Mouse (Mus musculus): ENCODE measurements around the gene Gm10256. TPM values are rescaled to one million over a fixed set of nuclear protein-coding genes. Genes with fewer than 3 reads are reported as not detected.
"Not testable (repeated sequence)": the region's sequence is repeated elsewhere in the genome, so short reads cannot be mapped to it uniquely, and the experiment has no call there.

Gm10256 gene
- not detected in 2 replicates for polyA plus RNA-seq (2015; fragmentation: Nextera tagmentation; extraction: Ambion mirVana)

DNA sequence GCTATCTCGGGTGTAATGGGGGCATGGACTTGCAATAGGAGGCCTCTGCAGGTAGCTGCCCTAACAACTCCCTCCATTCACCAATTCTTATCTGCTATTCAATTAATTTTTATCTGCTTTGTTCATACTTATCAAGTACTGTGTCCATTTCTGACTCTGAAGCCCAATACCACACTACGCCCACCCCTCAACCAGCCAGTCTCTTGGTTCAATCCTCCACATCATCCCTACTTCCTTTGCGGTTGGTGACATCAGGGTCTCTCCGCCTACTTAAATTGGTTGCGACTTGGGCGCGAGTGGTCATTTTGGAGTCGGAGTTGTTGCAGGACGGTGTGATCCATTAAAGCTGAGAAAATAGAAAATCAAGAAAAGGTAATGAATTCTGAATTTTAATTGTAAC, at the start of gene Gm10256, which contains the start of gene Rbmy:
Gene Gm10256, plus strand, starts transcription at position 320 of the 400 bp plus-strand sequence.
Gene Rbmy, plus strand, starts transcription at position 301 of the 400 bp plus-strand sequence.
- not testable (repeated sequence) for H3K4me1 ChIP-seq (replicated peaks; ENCODE audit: control insufficient read depth, insufficient read depth, low read length); H3K9ac ChIP-seq (replicated peaks; ENCODE audit: low read depth, low read length); H3K4me3 ChIP-seq (replicated peaks; ENCODE audit: low read length); ATAC-seq; H3K36me3 ChIP-seq (ENCODE audit: control insufficient read depth, insufficient read depth); H3K4me2 ChIP-seq (ENCODE audit: low read length); H3K9me3 ChIP-seq (ENCODE audit: control insufficient read depth, low read length); H3K27me3 ChIP-seq (replicated peaks; ENCODE audit: control insufficient read depth, insufficient read depth, low read length); H3K27ac ChIP-seq (ENCODE audit: low read length)
- no CpG with 5 or more reads among the region's 9 CpGs for WGBS

DNA sequence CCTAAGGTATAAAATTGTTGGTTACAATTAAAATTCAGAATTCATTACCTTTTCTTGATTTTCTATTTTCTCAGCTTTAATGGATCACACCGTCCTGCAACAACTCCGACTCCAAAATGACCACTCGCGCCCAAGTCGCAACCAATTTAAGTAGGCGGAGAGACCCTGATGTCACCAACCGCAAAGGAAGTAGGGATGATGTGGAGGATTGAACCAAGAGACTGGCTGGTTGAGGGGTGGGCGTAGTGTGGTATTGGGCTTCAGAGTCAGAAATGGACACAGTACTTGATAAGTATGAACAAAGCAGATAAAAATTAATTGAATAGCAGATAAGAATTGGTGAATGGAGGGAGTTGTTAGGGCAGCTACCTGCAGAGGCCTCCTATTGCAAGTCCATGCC, 34.4 kb upstream of the Gm10256 start, which contains the start of gene Gm4064:
Gene Gm4064, minus strand, starts transcription at position 101 of the 400 bp plus-strand sequence.
- not testable (repeated sequence) for H3K9me3 ChIP-seq (ENCODE audit: control insufficient read depth, low read length); H3K27me3 ChIP-seq (replicated peaks; ENCODE audit: control insufficient read depth, insufficient read depth, low read length); H3K27ac ChIP-seq (ENCODE audit: low read length); ATAC-seq; H3K4me1 ChIP-seq (replicated peaks; ENCODE audit: control insufficient read depth, insufficient read depth, low read length); H3K4me3 ChIP-seq (replicated peaks; ENCODE audit: low read length); H3K4me2 ChIP-seq (ENCODE audit: low read length); H3K9ac ChIP-seq (replicated peaks; ENCODE audit: low read depth, low read length); H3K36me3 ChIP-seq (ENCODE audit: control insufficient read depth, insufficient read depth)
- no CpG with 5 or more reads among the region's 8 CpGs for WGBS

DNA sequence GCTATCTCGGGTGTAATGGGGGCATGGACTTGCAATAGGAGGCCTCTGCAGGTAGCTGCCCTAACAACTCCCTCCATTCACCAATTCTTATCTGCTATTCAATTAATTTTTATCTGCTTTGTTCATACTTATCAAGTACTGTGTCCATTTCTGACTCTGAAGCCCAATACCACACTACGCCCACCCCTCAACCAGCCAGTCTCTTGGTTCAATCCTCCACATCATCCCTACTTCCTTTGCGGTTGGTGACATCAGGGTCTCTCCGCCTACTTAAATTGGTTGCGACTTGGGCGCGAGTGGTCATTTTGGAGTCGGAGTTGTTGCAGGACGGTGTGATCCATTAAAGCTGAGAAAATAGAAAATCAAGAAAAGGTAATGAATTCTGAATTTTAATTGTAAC, 70.2 kb downstream of the Gm10256 start, which contains the start of gene Gm10352:
Gene Gm10352, plus strand, starts transcription at position 301 of the 400 bp plus-strand sequence.
- H3K4me3 ChIP-seq (replicated peaks; ENCODE audit: low read length); H3K4me2 ChIP-seq (ENCODE audit: low read length); H3K36me3 ChIP-seq (ENCODE audit: control insufficient read depth, insufficient read depth); H3K9ac ChIP-seq (replicated peaks; ENCODE audit: low read depth, low read length); ATAC-seq; H3K27ac ChIP-seq (ENCODE audit: low read length); H3K27me3 ChIP-seq (replicated peaks; ENCODE audit: control insufficient read depth, insufficient read depth, low read length); H3K9me3 ChIP-seq (ENCODE audit: control insufficient read depth, low read length); H3K4me1 ChIP-seq (replicated peaks; ENCODE audit: control insufficient read depth, insufficient read depth, low read length): not testable (repeated sequence)
- WGBS = no CpG with 5 or more reads among the region's 9 CpGs

Other genes starting within 250 kb of the Gm10256 start
- gene H2al2c, start 231.6 kb upstream of the Gm10256 start, polyA plus RNA-seq (2015; fragmentation: Nextera tagmentation; extraction: Ambion mirVana) = not detected in 2 replicates
- gene Sry, start 167.0 kb upstream of the Gm10256 start, polyA plus RNA-seq (2015; fragmentation: Nextera tagmentation; extraction: Ambion mirVana) = not detected in 2 replicates
- gene H2al2b, start 110.0 kb upstream of the Gm10256 start, polyA plus RNA-seq (2015; fragmentation: Nextera tagmentation; extraction: Ambion mirVana) = not detected in 2 replicates
- not detected in 2 replicates for gene Gm4064, start 34.5 kb upstream of the Gm10256 start, polyA plus RNA-seq (2015; fragmentation: Nextera tagmentation; extraction: Ambion mirVana)
- gene Rbmy, start within 50 bp of the Gm10256 start, polyA plus RNA-seq (2015; fragmentation: Nextera tagmentation; extraction: Ambion mirVana) = not detected in 2 replicates
- gene Gm10352, start 70.3 kb downstream of the Gm10256 start, polyA plus RNA-seq (2015; fragmentation: Nextera tagmentation; extraction: Ambion mirVana) = not detected in 2 replicates
- not detected in 2 replicates for gene Gm29289, start 101.9 kb downstream of the Gm10256 start, polyA plus RNA-seq (2015; fragmentation: Nextera tagmentation; extraction: Ambion mirVana)

Data from forebrain, embryonic 16.5 days (tissue).